Mouse (Mus musculus): ENCODE results near the gene Map2k6.
A peak's percentile ranks its signal among the peaks of the same experiment; 100 is the strongest.

Gene Map2k6

DNA sequence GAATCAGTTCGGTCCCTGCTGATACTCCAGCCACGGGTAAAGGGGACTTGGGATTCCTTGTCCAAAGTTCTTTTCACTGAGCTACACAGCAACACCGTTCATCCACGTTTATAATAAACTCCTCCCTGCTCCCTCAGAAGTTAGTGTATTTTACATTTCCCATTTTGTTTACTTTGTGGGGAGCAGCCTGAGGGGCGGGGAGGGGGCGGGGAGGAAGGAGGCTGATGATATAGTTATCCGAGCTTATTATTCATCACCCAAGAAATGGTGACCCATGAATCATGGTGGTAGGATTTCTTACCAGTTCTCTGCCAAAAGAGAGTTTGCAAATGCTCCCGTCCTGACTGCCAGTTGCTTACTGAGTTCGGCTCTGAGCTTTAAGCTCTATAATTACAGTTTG is 6.7 kb downstream of the Map2k6 start:
- DNase-seq: no peak

DNA sequence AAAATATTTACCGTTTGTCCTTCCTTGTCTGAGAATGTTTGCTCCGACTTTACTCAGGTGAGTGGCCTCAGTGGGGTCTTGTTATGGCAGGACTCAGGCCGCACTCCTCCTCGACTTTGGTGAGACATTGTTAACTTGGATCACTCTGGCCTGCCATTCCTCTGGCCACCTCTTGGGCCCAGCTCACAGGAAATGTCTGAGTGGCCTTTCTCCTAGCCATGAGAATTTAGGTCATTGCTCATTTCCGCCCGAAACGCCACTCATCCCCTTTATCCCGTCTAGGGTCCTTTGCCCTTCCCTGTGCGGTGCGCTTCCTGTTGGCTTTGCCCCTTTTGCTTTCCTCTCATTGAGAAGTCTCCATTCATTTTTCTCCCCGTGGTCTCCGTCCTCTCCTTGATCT is 10.2 kb downstream of the Map2k6 start:
- no peak for DNase-seq

DNA sequence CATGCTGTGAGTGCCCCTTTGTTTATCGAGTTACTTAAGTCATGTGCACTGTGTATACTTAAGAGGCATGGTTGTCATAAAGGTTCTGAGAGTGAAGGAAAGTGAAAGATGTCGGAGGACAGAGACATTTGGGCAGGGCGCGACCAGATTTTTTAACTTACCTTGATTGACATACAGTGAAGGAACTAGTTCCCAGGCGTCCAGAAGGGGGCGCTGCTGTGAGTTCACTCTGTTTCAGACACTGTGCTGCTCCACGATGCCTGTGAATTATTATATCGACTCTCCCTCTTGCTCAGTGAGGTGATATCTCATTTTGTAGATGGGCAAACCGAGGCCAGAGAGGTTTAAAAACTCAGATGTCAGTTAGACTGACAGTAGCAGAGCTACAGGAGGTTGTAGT is 10.9 kb downstream of the Map2k6 start:
- DNase-seq: peak in 1 of 2 experiments; percentile 55

DNA sequence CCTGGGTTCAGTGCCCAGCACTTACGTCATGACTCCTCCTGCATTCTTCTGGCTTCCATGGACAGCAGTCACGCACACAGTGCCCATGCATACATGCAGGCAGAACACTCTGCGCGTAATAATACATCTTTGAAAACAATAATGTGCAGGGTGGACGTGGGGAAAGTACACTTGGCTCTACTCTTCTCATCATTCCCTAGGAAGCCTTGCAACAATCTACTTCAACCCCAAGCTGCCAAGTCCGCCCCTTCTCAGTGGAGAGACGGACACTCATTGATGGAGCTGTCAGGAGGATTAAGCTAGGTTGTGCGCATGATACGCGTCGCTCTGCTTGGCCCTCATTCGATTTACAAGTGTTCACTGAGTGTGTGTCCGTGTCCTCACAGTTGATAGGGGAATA is 12.7 kb downstream of the Map2k6 start:
- no peak for DNase-seq

DNA sequence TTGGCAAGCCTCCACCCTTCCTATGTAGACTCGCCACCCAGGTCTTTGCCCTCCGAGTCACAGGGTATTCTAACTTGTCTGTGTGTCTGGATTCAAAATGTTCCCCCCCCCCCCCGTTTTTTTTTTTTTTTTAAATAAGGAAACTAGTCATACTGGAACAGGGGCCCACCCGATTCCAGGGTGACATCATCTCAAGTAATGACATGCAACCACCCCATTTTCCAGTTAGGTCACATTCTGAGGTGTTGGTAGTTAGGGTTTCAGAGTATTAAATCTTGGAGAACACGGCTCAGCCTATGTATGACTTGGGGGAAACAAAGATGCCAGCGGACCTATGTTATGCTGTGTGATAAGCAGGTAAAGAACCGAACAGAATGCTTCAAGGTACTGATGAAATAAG is 15.3 kb downstream of the Map2k6 start:
- no peak for DNase-seq

DNA sequence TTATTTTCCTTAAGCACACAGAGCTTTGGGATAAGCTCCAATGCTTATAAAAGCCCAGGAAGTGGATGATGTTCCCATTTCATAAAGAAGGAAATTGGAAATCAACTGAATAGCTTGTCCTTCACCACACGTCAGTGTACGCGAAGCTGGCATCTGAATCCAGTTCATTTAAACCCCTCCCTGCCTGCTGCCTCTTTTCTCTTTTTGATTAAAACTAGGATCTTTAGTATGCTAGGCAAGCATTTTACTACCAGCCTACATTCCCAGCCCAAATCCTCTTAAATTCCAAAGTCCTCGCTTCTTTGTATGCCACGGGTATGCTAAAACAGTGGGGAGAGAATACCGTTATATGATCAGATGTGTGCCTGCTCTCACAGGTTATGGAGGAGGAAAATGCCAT is 17.8 kb downstream of the Map2k6 start:
- no peak for DNase-seq

DNA sequence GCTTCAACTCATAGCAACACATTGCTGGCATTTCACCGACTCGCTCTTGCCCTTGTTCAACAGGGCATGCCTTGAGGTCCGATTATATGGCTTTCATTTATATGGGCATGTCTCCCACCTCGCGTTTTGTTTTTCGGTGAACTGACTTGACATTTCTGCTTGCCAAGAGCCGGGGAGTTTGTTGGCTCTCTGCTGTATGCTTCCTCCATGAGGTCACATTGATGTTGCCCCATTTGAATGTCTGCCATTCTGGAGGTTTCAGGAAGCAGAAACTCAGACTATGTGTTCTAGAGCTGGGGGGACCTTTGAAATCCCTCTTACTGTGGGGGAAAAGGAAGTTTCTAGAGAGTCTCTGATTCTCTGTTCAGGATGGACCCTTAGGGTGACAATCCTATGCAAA is 21.5 kb downstream of the Map2k6 start:
- DNase-seq: no peak

DNA sequence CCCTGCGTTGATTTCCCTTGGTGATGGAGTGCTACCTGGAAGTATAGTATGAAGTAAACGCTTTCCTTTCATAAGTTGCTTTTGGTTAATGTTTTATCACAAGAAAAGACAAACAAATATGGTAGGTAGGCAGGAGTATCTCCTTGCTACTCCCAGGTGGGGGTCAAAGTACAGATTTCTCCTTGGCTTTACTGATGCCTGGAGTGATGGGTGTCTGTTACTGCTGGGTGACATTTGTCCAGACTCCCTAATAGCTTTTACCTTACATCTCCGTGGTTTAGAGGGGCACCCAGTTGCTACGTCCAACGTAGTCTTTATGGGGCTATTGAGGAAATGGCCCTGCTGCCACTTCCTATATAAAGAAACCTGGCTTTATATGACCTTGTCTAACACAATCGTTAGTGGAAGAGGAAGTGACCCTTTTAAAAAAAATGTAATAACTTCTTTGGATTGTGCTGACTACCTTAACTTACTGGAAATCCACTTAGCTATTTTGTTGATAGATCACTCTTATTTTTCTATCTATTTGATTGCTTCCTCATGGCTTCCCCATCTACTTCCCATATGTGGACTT is 27.7 kb downstream of the Map2k6 start:
- no peak for DNase-seq

- DNase-seq: peak; percentile 33 to 66
Measured at GRCm38 (mm10) chr11:110427159-110427561, 28.2 kb downstream of the Map2k6 start.

DNA sequence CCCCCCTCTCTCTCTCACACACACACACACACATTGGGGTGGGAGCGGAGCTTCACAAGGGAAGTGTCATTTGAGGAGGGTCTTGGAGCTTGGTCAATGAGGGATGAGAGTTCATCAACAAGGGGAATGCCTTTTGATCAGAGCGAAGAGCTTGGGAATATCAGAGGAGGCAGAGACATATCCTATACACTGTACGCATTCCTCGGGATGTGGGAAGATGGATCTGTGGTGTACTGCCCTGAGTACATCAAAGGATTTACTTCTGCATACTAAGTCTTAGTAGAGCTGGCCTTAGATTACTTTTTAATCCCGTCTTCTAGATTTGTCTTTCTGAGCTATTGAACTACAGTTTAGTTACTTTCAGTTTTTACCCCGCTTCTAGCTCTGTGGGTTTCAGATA is 30.1 kb downstream of the Map2k6 start:
- no peak for DNase-seq

DNA sequence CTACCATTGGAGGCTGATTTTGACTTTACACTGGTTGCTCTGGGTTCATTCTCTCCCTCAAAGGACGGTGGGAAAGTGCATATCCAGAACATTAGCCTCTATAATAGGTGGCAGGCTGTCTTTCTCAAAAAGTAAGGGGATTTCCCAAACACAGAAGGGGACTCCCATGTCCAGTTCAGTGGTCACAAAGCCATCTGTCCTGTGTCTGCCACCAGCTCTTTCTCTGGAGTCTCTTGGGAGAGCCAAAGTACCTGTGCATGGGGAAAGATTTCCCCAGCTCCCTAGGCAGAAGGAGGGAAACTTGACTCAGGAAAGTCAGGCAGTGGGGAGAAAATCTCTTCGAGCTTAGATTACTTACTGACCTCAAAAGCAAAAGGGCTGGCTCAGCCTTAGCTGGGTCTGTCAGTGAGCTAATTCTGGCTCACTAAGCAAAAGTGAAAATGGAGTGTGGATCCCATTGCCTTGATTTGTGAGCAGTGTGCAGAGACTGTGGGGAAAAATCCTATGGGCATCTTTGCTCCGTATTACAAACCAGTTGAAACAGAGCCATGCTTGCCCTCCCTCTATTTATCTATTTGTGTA is 31.0 kb downstream of the Map2k6 start:
- no peak for DNase-seq

DNA sequence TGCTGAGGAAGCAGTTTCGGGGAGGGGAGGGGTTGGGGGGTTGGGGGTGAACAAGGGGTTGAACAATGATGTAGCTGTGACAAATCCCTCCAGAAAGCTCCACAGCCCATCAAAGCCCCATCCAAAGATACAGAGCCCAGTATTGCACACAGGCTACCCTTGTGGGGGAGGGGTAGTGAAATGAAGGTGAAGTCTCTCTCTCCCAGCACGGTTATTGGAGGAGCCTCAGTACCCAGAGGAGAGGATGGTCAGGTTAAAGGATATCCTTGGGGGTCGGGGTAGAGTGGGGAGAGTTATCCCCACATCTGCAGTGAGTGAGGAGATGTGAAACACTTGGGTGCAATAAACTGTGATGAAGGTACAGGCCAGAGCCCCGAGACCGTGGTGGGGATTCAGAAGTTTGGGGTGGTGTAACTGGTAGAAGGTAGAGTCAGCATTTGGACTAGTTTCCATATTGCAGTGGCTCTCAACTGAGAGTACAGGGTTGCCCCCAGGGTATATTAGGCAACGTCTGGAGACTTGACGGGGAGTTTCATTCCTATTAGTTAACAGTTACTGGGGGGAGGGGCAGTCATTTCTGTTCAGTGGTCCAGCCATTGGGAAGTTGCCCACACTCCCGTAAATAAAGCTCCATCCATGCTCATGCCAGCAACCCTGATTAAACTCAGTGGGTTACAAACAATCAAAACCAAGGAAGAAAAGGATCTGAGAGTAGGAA is 37.1 kb downstream of the Map2k6 start:
- DNase-seq: no peak

DNA sequence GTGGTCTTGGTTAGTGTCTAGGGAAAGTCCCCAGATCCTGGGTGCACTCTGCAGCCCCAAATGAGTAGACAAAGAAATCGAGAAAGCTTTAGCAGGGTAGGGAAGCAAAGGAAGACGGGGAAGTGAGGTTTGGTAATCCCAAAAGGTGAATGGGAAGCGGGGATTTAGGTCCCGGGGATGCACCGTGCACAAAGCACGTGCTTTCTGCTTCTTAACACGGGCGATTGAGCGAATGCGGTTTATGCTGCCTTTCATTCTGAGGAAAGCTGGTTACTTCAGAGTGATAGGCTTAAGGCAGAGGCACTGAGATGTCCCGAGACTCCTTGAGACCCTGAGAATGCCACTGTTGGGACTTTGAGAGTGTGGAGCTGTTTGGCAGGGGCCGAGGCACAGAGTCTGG is 38.1 kb downstream of the Map2k6 start:
- DNase-seq: no peak

DNA sequence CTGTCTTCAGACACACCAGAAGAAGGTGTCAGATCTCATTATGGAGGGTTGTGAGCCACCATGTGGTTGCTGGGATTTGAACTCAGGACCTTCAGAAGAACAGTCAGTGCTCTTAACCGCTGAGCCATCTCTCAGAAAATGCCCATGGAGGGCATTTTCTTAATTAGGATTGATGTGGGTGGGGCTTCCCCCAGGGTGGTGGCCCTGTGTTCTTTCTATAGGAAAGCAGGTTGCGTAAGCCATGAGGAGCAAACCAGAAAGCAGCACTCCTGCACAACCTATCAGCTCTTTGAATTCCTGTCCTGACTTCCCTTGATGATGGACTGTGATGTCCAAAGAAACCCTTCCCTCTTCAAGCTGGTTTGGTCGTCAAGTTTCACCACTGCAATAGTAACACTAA is 39.2 kb downstream of the Map2k6 start:
- DNase-seq: no peak

- DNase-seq: no peak
Measured at GRCm38 (mm10) chr11:110438700-110439296, 39.9 kb downstream of the Map2k6 start.

DNA sequence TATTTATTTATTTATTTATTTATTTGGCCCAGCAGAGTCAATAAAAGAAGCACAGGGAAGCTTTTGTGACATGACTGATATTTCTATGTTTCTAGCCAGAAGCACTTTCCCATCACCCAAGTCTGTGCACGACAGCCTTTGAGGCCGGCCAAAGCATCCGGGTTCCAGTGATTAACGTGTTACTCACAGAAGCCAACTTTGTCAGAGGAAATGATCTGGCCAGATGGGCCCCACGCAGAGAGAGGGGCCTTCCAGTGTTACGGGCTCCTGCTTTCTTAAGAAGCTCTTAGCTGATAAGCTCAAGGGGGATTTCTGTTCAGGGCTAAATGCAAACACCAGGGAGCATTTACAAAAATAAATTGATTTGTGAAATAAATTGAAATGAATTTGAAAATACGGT is 40.4 kb downstream of the Map2k6 start:
- DNase-seq: no peak

- DNase-seq: peak; percentile 69 to 76
Measured at GRCm38 (mm10) chr11:110444576-110444975, 45.7 kb downstream of the Map2k6 start.

DNA sequence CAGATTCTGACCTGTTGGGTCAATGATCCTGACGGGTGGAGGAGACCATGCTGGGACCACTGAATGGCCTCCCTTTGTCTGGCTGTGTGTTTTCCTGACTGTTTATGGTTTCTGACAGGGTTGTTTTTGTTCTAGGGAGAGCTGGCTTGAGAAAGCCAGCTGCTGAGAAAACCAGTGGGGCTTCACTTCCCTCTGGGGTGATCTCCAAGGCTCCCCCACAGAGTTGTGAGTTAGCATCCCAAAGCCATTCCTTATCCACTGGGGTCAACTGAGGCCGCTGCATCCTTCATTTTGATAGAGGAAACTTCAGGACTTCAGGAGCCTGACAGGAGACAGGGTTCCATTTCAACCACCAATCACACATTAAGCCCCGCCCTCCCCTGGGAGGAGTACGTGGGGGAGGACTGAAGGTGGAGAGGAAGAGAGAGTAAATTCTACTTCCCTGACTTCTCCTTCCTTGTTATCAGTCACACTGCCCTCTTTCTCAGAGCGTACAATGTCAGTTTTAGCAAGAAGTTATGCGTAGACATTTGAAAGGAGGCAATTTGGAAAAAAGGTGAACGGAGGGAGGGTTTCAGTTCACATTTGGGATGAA is 49.3 kb downstream of the Map2k6 start:
- peak; percentile 60 to 78 for DNase-seq

- DNase-seq: peak; percentile 54 to 85
Measured at GRCm38 (mm10) chr11:110448726-110449161, 49.8 kb downstream of the Map2k6 start.

- DNase-seq: no peak
Measured at GRCm38 (mm10) chr11:110449183-110449582, 50.3 kb downstream of the Map2k6 start.

- peak; percentile 48 to 50 for DNase-seq
Measured at GRCm38 (mm10) chr11:110450091-110450757, 51.3 kb downstream of the Map2k6 start.

- DNase-seq: no peak
Measured at GRCm38 (mm10) chr11:110450758-110451121, 51.8 kb downstream of the Map2k6 start.

- no peak for DNase-seq
Measured at GRCm38 (mm10) chr11:110451590-110451989, 52.7 kb downstream of the Map2k6 start.

Data from kidney, postnatal 25 days (tissue).